Mouse (Mus musculus): ENCODE results near the gene Olfr62. TPM values are rescaled to one million over a fixed set of nuclear protein-coding genes. Genes with fewer than 3 reads are reported as not detected.
A peak's percentile ranks its signal among the peaks of the same experiment; 100 is the strongest.

Olfr62 gene
- polyA plus RNA-seq (2015; fragmentation: Nextera tagmentation; extraction: Ambion mirVana): not detected in 2 replicates

- H3K4me1 ChIP-seq (replicated peaks; ENCODE audit: control insufficient read depth, insufficient read depth, low read length): no peaks in the 10 kb centered on the region
- no peak within 1 kb of the TSS for H3K27ac ChIP-seq (ENCODE audit: low read length)
- no peak within 1 kb of the TSS for H3K4me3 ChIP-seq (replicated peaks; ENCODE audit: low read length)
- H3K36me3 ChIP-seq (ENCODE audit: control insufficient read depth, insufficient read depth): no peaks in the 10 kb centered on the region
- H3K27me3 ChIP-seq (replicated peaks; ENCODE audit: control insufficient read depth, insufficient read depth, low read length): no peaks in the 10 kb centered on the region
- no peak within 1 kb of the TSS for H3K9ac ChIP-seq (replicated peaks; ENCODE audit: low read depth, low read length)
- H3K4me2 ChIP-seq (ENCODE audit: low read length): no peak within 1 kb of the TSS
- H3K9me3 ChIP-seq (ENCODE audit: control insufficient read depth, low read length): no peaks in the 10 kb centered on the region
- no peak for ATAC-seq
Measured at GRCm38 (mm10) chr4:118658652-118659051, at the start of gene Olfr62. Gene Olfr62, plus strand, starts transcription at chr4:118658952.

- H3K9ac ChIP-seq (replicated peaks; ENCODE audit: low read depth, low read length): no peak overlapping the region
- H3K4me1 ChIP-seq (replicated peaks; ENCODE audit: control insufficient read depth, insufficient read depth, low read length): no peaks in the 10 kb centered on the region
- H3K4me3 ChIP-seq (replicated peaks; ENCODE audit: low read length): no peak overlapping the region
- H3K27me3 ChIP-seq (replicated peaks; ENCODE audit: control insufficient read depth, insufficient read depth, low read length): no peaks in the 10 kb centered on the region
- no peak overlapping the region for H3K4me2 ChIP-seq (ENCODE audit: low read length)
- 75% methylated on average over 3 of the region's 3 CpGs for WGBS
- no peak for ATAC-seq
- no peak overlapping the region for H3K27ac ChIP-seq (ENCODE audit: low read length)
- H3K36me3 ChIP-seq (ENCODE audit: control insufficient read depth, insufficient read depth): no peaks in the 10 kb centered on the region
- no peaks in the 10 kb centered on the region for H3K9me3 ChIP-seq (ENCODE audit: control insufficient read depth, low read length)
Measured at GRCm38 (mm10) chr4:118609836-118610235, 48.9 kb upstream of the Olfr62 start.

- Histone ChIP-seq H3K9me3 (ENCODE audit: control insufficient read depth, low read length) (peaks cover 6% of the 10 kb centered on the region; the same call in 1 of the 2 replicates), H3K4me3 (replicated peaks; ENCODE audit: low read length) (no peak overlapping the region), H3K36me3 (ENCODE audit: control insufficient read depth, insufficient read depth) (no peaks in the 10 kb centered on the region), H3K27ac (ENCODE audit: low read length) (no peak overlapping the region), H3K4me1 (replicated peaks; ENCODE audit: control insufficient read depth, insufficient read depth, low read length) (no peaks in the 10 kb centered on the region), H3K4me2 (ENCODE audit: low read length) (no peak overlapping the region), H3K27me3 (replicated peaks; ENCODE audit: control insufficient read depth, insufficient read depth, low read length) (no peaks in the 10 kb centered on the region), H3K9ac (replicated peaks; ENCODE audit: low read depth, low read length) (no peak overlapping the region)
- 21% methylated on average over 11 of the region's 11 CpGs for WGBS
- no peak for ATAC-seq
Measured at GRCm38 (mm10) chr4:118612619-118613018, 46.1 kb upstream of the Olfr62 start.

GRCm38 (mm10) chr4:118615412-118615811, 43.3 kb upstream of the Olfr62 start:
- Histone ChIP-seq H3K4me2 (ENCODE audit: low read length) (no peak overlapping the region), H3K27ac (ENCODE audit: low read length) (no peak overlapping the region), H3K4me3 (replicated peaks; ENCODE audit: low read length) (no peak overlapping the region), H3K9ac (replicated peaks; ENCODE audit: low read depth, low read length) (no peak overlapping the region), H3K27me3 (replicated peaks; ENCODE audit: control insufficient read depth, insufficient read depth, low read length) (no peaks in the 10 kb centered on the region), H3K4me1 (replicated peaks; ENCODE audit: control insufficient read depth, insufficient read depth, low read length) (no peaks in the 10 kb centered on the region), H3K9me3 (ENCODE audit: control insufficient read depth, low read length) (peaks cover 6% of the 10 kb centered on the region; the same call in 1 of the 2 replicates), H3K36me3 (ENCODE audit: control insufficient read depth, insufficient read depth) (no peaks in the 10 kb centered on the region)
- ATAC-seq: no peak
- 70% methylated on average over 11 of the region's 11 CpGs for WGBS

GRCm38 (mm10) chr4:118620279-118620966, 38.3 kb upstream of the Olfr62 start, which contains the start of the genes Cfap57 and Ebna1bp2:
Gene Cfap57, minus strand, starts transcription at chr4:118620777.
Gene Ebna1bp2, plus strand, starts transcription at chr4:118620799.
- ATAC-seq: peak; percentile 96
- Histone ChIP-seq H3K4me2 (ENCODE audit: low read length) (peak within 1 kb of the TSS; percentile 97), H3K27ac (ENCODE audit: low read length) (peak within 1 kb of the TSS; percentile 57), H3K27me3 (replicated peaks; ENCODE audit: control insufficient read depth, insufficient read depth, low read length) (no peaks in the 10 kb centered on the region), H3K9ac (replicated peaks; ENCODE audit: low read depth, low read length) (peak within 1 kb of the TSS; percentile 72), H3K4me3 (replicated peaks; ENCODE audit: low read length) (peak within 1 kb of the TSS; percentile 90), H3K9me3 (ENCODE audit: control insufficient read depth, low read length) (peaks cover 6% of the 10 kb centered on the region; the same call in 1 of the 2 replicates), H3K36me3 (ENCODE audit: control insufficient read depth, insufficient read depth) (peaks cover 15% of the 10 kb centered on the region), H3K4me1 (replicated peaks; ENCODE audit: control insufficient read depth, insufficient read depth, low read length) (peaks cover 12% of the 10 kb centered on the region)
- under 1% methylated on average over 30 of the region's 41 CpGs for WGBS

- Histone ChIP-seq H3K9me3 (ENCODE audit: control insufficient read depth, low read length) (peaks cover 6% of the 10 kb centered on the region; the same call in 1 of the 2 replicates), H3K4me1 (replicated peaks; ENCODE audit: control insufficient read depth, insufficient read depth, low read length) (peaks cover 12% of the 10 kb centered on the region), H3K4me3 (replicated peaks; ENCODE audit: low read length) (peak overlapping the region; percentile 90), H3K36me3 (ENCODE audit: control insufficient read depth, insufficient read depth) (peaks cover 20% of the 10 kb centered on the region), H3K9ac (replicated peaks; ENCODE audit: low read depth, low read length) (peak overlapping the region; percentile 72), H3K27me3 (replicated peaks; ENCODE audit: control insufficient read depth, insufficient read depth, low read length) (no peaks in the 10 kb centered on the region), H3K27ac (ENCODE audit: low read length) (0 out of 2 replicates have a peak overlapping the region, but pooled peaks have one; percentile 28), H3K4me2 (ENCODE audit: low read length) (peak overlapping the region; percentile 97)
- ATAC-seq: no peak; the same call in none of the 2 replicates
- under 1% methylated on average over 23 of the region's 23 CpGs for WGBS
Measured at GRCm38 (mm10) chr4:118620967-118621320, 37.8 kb upstream of the Olfr62 start.

- Histone ChIP-seq H3K9ac (replicated peaks; ENCODE audit: low read depth, low read length) (no peak overlapping the region), H3K27ac (ENCODE audit: low read length) (no peak overlapping the region)
- 91% methylated on average over 9 of the region's 9 CpGs for WGBS
Measured at GRCm38 (mm10) chr4:118621781-118622180, 37.0 kb upstream of the Olfr62 start.

GRCm38 (mm10) chr4:118630261-118630660, 28.5 kb upstream of the Olfr62 start:
- Histone ChIP-seq H3K36me3 (ENCODE audit: control insufficient read depth, insufficient read depth) (peaks cover 33% of the 10 kb centered on the region), H3K4me3 (replicated peaks; ENCODE audit: low read length) (no peak overlapping the region), H3K27ac (ENCODE audit: low read length) (no peak overlapping the region), H3K4me1 (replicated peaks; ENCODE audit: control insufficient read depth, insufficient read depth, low read length) (no peaks in the 10 kb centered on the region), H3K27me3 (replicated peaks; ENCODE audit: control insufficient read depth, insufficient read depth, low read length) (no peaks in the 10 kb centered on the region), H3K4me2 (ENCODE audit: low read length) (no peak overlapping the region), H3K9me3 (ENCODE audit: control insufficient read depth, low read length) (no peaks in the 10 kb centered on the region), H3K9ac (replicated peaks; ENCODE audit: low read depth, low read length) (no peak overlapping the region)
- ATAC-seq: no peak
- 69% methylated on average over 5 of the region's 5 CpGs for WGBS

More at GRCm38 (mm10) chr4:118621781-118622180, 37.0 kb upstream of the Olfr62 start:
- peaks cover 6% of the 10 kb centered on the region; the same call in 1 of the 2 replicates for H3K9me3 ChIP-seq (ENCODE audit: control insufficient read depth, low read length)
- H3K4me2 ChIP-seq (ENCODE audit: low read length): peak overlapping the region; percentile 97
- ATAC-seq: no peak
- H3K27me3 ChIP-seq (replicated peaks; ENCODE audit: control insufficient read depth, insufficient read depth, low read length): no peaks in the 10 kb centered on the region
- H3K4me1 ChIP-seq (replicated peaks; ENCODE audit: control insufficient read depth, insufficient read depth, low read length): peaks cover 12% of the 10 kb centered on the region
- H3K36me3 ChIP-seq (ENCODE audit: control insufficient read depth, insufficient read depth): peaks cover 25% of the 10 kb centered on the region
- H3K4me3 ChIP-seq (replicated peaks; ENCODE audit: low read length): peak overlapping the region; percentile 90; the same call in 1 of the 2 replicates

GRCm38 (mm10) chr4:118642346-118643190, 16.2 kb upstream of the Olfr62 start:
- H3K27me3 ChIP-seq (replicated peaks; ENCODE audit: control insufficient read depth, insufficient read depth, low read length): no peaks in the 10 kb centered on the region
- H3K9ac ChIP-seq (replicated peaks; ENCODE audit: low read depth, low read length): no peak overlapping the region
- no peaks in the 10 kb centered on the region for H3K4me1 ChIP-seq (replicated peaks; ENCODE audit: control insufficient read depth, insufficient read depth, low read length)
- no peak overlapping the region for H3K4me3 ChIP-seq (replicated peaks; ENCODE audit: low read length)
- H3K36me3 ChIP-seq (ENCODE audit: control insufficient read depth, insufficient read depth): no peaks in the 10 kb centered on the region
- no peaks in the 10 kb centered on the region for H3K9me3 ChIP-seq (ENCODE audit: control insufficient read depth, low read length)
- no peak overlapping the region for H3K27ac ChIP-seq (ENCODE audit: low read length)
- H3K4me2 ChIP-seq (ENCODE audit: low read length): no peak overlapping the region
- 30% methylated on average over 20 of the region's 20 CpGs for WGBS
- ATAC-seq: no peak
